Mouse (Mus musculus) erythroid progenitor cell, adult 5-6 weeks (primary cell): ENCODE measurements around the gene Naa20. TPM values are rescaled to one million over a fixed set of nuclear protein-coding genes. Genes with fewer than 3 reads are reported as not detected.
"Not testable (repeated sequence)": the region's sequence is repeated elsewhere in the genome, so short reads cannot be mapped to it uniquely, and the experiment has no call there.

ENCODE experiments used
- ATAC-seq: replicated peaks from 2 replicates; pipeline ENCODE4 v1.8.0; 2016; ENCODE audit warnings: moderate number of reproducible peaks, mild to moderate bottlenecking, moderate TSS enrichment, inconsistent platforms; ENCODE audit not compliant: poor library complexity, low FRiP score, severe bottlenecking
- total RNA-seq, 2 experiments: library from RNA; stranded (forward) in 1 of 2; stranded (reverse) in 1 of 2; fragments of 150-400 nt in 1 of 2; fragments of 186-747, 209-891 nt in 1 of 2; gene quantifications; 2 replicates each; pipeline versions ENCODE4 v1.2.3 to v1.2.4; 2015 to 2017; ENCODE audit warnings: low replicate concordance in 2 of 2

Gene Naa20
- total RNA-seq, 2 experiments from 2014 or later: 9.6 to 19.7 TPM

DNA sequence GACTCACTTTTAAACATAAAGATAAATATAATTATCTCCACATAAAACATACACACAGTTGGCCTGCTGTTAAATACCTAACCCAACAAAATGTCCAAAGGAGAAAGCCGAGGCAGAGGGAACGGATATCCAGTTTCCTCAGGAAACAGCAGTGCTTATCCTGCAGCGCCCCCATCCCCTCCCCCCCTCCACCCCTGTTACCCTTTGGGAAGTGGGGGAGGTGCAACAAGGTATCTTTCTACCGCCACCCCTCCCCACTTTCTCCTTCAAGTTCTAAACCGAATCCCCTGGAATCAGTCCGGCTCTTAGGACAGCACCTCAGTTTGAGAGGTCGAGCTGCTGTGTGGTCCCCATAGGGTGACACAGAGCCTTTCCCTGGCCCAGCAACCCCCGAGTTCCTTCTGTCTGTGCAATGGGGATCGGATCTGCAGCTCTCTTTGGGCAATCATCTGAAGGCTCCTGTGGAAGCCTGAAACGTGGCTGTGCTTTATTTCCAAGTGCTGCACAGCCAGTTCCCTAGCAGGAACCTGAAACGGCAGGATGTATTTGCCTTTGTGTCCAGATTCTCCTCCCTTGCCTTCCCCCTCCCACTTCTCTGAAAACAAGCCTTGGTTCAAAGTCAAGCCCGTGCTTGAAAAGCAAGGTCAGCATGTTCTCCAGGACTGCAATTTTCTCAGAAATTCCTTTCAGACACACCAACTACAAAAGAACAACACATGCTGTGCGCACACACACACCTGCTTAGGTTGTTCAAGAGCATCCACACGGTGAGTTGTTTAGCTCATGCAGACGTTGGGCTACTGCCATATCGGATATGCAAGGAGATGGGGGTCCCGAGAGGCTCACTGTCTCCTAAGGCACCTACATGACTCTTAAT is 17.6 kb upstream of the Naa20 start:
- no peak for ATAC-seq

DNA sequence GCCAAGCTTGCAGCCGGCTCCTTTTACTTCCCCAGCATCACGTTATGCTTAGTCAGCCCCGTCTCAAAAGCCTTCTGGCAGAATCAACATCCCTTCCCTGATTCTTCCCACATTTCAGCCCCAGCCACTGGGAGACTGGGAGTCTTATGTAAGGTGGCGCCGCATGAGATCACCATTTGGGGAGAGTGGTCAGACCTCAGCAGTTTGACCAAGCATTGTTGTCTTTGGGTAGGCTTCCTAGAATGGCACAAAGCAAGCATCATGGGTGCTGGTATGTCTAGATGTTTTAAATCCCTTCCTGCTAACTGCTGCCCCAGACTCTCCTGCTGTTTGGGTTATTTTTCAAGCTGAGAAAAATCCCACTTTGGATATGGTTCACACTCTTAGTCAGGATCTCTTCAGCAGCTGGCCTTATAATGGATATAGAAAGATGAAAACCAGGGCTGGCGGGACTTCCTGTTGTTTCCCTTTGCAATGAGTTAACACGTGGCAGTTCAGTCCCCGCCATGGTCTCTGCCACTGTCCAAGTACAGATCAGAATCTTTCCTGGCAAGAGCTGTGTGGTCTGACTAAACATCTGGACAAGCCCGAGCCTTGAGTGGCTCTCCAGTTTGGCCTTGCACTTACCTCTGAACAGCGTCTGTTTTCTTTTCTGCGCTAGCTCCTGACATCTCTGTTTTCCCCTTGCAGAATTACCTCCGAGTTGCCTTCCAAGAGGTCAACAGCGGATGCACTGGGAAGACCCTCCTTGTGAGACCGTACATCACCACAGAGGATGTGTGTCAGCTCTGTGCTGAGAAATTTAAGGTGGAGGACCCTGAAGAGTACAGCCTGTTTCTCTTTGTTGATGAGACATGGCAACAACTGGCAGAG is 16.8 kb upstream of the Naa20 start:
- ATAC-seq: no peak

GRCm38 (mm10) chr2:145887937-145888765 is 13.7 kb upstream of the Naa20 start:
- no peak for ATAC-seq

DNA sequence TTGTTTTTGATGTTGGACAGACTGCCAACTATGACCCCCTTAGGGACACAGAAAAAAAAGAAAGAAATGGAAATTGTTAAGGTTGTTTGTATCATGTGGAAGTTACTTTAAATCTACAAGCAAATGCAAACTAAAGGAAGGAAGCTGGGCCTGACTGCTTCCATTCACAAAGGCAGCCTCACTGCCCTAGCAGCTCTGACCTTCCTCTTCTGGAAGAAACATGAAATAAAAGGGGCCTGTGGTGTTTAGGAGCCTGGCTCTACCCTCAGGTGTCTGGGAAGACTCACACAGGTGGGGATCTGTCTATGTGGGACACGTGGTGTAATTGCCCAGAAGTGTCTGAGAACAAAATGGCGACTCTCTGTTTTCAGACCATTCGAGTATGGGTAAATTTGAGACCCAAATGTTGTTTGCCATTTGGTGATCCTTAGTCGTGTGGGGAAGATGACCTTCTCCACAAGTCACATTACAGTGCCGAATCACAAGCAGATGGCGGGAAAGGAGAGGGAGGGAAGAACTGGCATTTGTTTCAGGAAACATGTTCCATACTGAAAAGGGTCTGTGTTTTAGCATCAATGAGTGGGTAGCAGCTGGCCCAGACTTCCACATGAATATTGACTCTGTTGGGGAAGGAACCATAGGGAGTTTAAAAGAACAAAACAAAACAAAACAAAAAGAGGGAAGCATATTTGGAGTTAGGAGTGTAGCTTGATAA is 13.0 kb upstream of the Naa20 start:
- no peak for ATAC-seq

GRCm38 (mm10) chr2:145890571-145890970 is 11.3 kb upstream of the Naa20 start:
- ATAC-seq: no peak

- ATAC-seq: no peak
These were observed 8.1 kb upstream of the Naa20 start for GRCm38 (mm10) chr2:145893756-145894155.

- ATAC-seq: no peak
These were observed 3.8 kb upstream of the Naa20 start for GRCm38 (mm10) chr2:145898106-145898505.

DNA sequence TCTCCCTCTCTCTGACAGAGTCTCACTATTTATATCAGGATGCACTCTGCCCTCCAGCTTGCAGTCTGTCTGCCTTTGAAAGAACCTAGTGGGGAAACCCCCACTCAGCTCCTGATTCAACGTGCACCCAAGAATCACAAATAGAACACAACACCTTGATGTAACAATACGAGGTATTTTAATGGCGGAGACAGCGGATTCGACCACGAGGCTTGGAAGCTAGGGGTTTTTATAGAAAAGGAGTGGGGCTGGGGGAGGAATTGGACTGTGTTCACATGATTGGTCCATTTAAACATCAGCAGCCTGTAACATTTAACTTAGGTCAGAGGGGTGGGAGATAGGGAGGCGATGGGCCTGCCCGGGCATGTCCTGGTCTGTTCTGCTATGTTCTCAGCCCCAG is 1.6 kb upstream of the Naa20 start:
- ATAC-seq: not testable (repeated sequence)

DNA sequence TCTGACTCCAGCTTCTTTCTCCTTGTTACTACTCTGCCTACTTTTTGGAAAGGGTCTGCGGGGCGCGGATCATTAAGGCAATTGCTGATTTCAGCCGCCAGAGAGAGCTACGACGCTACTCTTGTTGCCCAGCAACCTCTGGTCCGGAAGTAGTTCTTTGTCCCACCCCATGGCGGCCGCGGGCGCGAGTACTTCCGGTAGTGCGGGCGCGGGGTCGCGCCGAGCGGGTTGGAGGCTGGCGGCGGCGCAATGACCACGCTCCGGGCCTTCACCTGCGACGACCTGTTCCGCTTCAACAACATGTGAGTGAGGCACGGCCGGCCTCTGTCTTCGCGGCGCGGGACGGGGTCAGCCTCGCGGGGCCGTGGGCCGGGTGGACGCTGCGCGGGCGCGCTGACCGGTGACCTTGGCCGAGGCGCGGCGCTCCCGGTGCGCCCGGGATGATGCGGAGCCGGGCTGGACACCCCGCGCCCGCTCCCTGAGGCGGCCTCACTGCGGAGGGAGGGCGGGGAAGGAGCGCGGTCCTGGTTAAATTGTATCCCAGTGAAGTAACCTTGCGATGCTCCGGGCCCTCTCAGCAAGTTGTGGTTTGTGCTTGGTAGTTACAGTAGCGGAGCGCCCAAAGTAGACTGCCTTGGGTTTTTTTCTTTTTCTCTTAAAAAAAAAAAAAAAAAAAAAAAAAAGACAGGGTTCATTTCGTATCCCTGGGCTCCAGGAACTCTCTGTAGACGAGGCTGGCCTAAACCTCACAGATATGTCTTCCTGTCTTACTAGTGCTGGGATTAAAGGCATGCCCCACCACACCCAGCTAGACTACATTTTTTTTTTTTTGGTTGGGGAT is 1.4 kb downstream of the Naa20 start:
- peak; percentile 94 for ATAC-seq

DNA sequence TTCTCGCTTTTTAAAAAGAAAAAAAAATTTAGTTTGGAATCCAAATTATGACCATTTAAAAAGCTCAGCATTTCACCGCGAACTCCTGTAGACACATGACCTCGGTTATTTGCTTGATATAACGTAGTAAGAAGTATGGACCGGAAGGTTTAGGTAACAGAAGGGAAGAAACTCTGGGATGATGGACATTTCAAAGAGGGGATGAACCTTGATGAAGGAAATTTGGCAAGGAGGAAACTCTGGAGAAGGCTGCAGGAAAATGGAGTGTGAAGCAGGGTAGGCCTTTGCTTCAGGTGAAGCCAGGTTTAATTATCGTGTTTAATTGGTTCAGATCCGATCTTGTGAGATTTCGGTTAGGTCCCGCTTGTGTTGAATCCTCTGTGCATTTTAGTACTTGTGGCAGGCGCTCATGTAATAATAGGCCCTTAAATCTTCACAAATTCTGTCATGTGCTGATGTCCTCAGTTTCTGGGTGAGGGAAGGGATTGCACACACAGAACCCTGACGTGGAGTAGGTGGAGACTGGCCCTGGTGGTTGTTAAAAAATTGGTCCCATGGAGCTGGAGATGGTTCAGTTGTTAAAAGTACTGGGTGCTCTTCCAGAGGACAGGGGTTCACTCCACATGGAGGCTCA is 2.2 kb downstream of the Naa20 start:
- ATAC-seq: no peak

GRCm38 (mm10) chr2:145905156-145905555 is 3.3 kb downstream of the Naa20 start:
- ATAC-seq: no peak

GRCm38 (mm10) chr2:145905884-145906283 is 4.0 kb downstream of the Naa20 start:
- not testable (repeated sequence) for ATAC-seq

DNA sequence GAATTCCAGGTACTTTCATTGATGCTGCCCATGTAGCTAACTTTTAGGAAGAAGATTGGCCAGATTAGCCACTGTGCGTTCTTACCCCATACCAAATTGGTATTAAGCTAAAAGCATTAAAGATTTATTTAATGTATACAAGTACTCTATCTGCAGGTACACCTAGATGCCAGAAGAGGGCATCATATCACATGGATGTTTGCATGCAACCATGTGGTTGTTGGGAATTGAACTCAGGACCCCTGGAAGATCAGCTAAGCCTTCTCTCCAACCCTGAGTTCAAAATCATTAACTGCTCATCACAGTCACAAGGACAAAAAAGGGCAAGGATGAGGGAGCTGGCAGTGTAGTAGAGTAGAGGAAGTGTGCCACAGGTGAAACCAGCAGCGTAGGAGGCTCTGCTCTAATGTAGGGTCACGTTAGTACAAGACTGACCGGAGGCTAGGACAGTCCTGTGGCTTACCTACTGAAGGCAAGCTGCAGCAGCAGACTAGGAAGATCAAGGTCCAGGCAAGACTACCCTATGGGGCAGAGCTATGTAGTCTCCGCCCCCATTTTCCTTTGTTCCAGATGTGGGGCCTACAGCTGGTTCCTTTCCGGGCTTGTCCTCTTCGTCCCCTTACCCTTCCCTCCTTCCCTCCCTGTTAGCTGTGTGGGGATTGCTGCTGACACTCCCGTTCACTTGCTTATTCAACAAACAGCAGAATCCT is 19.2 kb downstream of the Naa20 start:
- ATAC-seq: no peak

- ATAC-seq: peak; percentile 98
These were observed 32.7 kb downstream of the Naa20 start, which contains the start of the genes Cfap61 and Crnkl1 for GRCm38 (mm10) chr2:145934339-145935231. Cfap61 (plus strand) TSS chr2:145934784. Crnkl1 (minus strand) TSS chr2:145935014.

- ATAC-seq: no peak
These were observed 35.1 kb downstream of the Naa20 start for GRCm38 (mm10) chr2:145936975-145937374.

GRCm38 (mm10) chr2:145941403-145941802 is 39.5 kb downstream of the Naa20 start:
- no peak for ATAC-seq
